Mouse (Mus musculus) macrophage (primary cell): ENCODE data around the gene Nr1d1. TPM values are rescaled to one million over a fixed set of nuclear protein-coding genes. Genes with fewer than 3 reads are reported as not detected.

Experiments
- H3K27ac ChIP-seq: fragments of 350-480 bp; formaldehyde crosslinking; 2 replicates; pipeline ENCODE4 v1.9.0; 2021
- H3K36me3 ChIP-seq: fragments of 350-480 bp; formaldehyde crosslinking; 2 replicates; pipeline ENCODE4 v1.9.0; 2021; ENCODE audit errors: inconsistent target
- H3K4me3 ChIP-seq: fragments of 350-480 bp; formaldehyde crosslinking; 2 replicates; pipeline ENCODE4 v1.9.0; 2021; ENCODE audit errors: inconsistent target
- H3K79me2 ChIP-seq: fragments of 350-480 bp; formaldehyde crosslinking; 2 replicates; pipeline ENCODE4 v1.9.0; 2021; ENCODE audit errors: inconsistent target
- WGBS: methylation state at CpG from one replicate; pipeline ENCODE4 v1.1.7; 2026; ENCODE audit warnings: inconsistent platforms; ENCODE audit not compliant: missing documents; 5-methylcytosine and 5-hydroxymethylcytosine counted together
- polyA plus RNA-seq: library from polyadenylated mRNA; stranded (reverse); fragments of 250-400 nt; gene quantifications from 3 replicates; pipeline ENCODE4 v1.2.4, GENCODE M21; 2018; ENCODE audit warnings: inconsistent platforms

The Nr1d1 gene
- polyA plus RNA-seq, 1 experiment from 2014 or later = 7.6 TPM

GRCm38 (mm10) chr11:98783236-98783696 is 8.1 kb upstream of the Nr1d1 start:
- Histone ChIP-seq H3K4me3 (no peak overlapping the region), H3K36me3 (no peaks in the 10 kb centered on the region), H3K27ac (peak overlapping the region; percentile 86), H3K79me2 (no peaks in the 10 kb centered on the region)
- 0% methylated on average over 20 of the region's 20 CpGs for whole genome bisulfite sequencing

DNA sequence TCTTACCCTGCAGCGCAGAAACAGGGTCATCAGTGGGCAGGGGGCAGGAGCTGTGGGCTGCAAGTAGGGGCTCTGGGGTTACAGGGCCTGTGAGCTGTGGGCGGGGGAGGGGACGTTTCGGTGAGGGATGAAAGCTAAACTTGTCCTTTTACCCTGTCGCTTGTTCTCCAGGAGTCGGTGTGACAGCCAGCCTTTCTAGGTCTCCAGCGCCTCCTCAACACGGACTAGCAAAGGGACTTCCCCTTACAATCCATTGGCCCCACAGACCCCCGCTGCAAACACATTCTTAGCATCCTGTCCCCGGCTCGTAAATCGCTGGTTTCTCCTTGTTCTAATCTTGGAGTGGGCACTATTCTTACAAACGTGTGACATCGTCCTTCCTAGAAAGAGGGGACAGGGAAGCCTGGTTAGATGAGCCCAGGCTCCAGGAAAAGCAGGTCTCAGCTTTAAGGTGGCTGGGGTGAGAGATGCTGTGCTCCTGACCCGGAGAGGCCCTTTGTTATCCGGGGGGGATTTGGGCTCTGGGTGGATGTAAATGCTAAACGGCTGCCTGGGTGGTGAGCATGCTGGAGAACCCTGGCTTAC is 7.6 kb upstream of the Nr1d1 start:
- Histone ChIP-seq H3K79me2 (no peaks in the 10 kb centered on the region), H3K4me3 (no peak overlapping the region), H3K36me3 (no peaks in the 10 kb centered on the region), H3K27ac (peak overlapping the region; percentile 86)
- 13% methylated on average over 17 of the region's 17 CpGs for WGBS

DNA sequence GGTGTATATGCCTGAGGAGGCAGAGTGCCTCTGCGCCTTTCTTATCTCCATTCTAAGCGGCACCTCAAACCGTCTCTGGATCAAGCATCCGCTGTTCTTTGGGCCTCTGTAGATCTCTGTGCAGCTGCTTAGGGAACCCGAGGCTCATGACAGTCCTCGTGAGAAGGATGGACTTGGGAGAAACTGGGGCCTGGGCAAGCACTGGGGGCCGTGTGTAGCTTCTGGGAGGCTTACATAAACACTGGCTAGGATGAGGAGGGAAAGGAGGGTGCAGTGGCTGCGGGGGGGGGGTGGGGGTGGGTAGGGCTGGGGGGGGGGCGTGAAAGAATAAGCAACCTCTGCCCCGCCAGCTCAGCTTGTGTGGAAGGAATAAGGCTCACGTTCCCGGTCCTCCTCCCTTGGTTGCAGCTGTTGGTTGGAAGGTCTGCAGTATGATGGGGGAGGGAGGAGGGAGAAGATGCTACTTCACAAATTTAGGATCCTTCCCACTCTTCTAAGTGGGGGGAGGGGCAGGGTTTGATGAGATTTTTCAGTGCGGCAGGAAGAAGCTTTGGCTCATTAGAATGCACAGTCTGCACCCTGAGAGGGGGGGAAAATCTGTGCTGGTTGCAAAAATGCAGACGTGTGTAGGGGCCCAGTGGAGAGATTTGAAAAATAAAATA is 6.8 kb upstream of the Nr1d1 start:
- Histone ChIP-seq H3K36me3 (no peaks in the 10 kb centered on the region), H3K79me2 (no peaks in the 10 kb centered on the region), H3K27ac (peak overlapping the region; percentile 86), H3K4me3 (no peak overlapping the region)
- WGBS = 72% methylated on average over 12 of the region's 14 CpGs

GRCm38 (mm10) chr11:98777888-98778287 is 2.8 kb upstream of the Nr1d1 start:
- Histone ChIP-seq H3K27ac (no peak overlapping the region), H3K36me3 (no peaks in the 10 kb centered on the region), H3K79me2 (no peaks in the 10 kb centered on the region), H3K4me3 (no peak overlapping the region)

- H3K27ac ChIP-seq = peak overlapping the region; percentile 93
Measured at GRCm38 (mm10) chr11:98776843-98777590, 1.9 kb upstream of the Nr1d1 start.

GRCm38 (mm10) chr11:98776052-98776764 is 1.1 kb upstream of the Nr1d1 start:
- H3K79me2 ChIP-seq = no peaks in the 10 kb centered on the region
- WGBS = 36% methylated on average over 12 of the region's 12 CpGs
- H3K4me3 ChIP-seq = peak overlapping the region; percentile 73; the same call in 1 of the 2 replicates
- H3K27ac ChIP-seq = peak overlapping the region; percentile 93
- H3K36me3 ChIP-seq = 0 out of 2 replicates have a peak, but pooled peaks cover 5% of the 10 kb centered on the region

More at GRCm38 (mm10) chr11:98776843-98777590, 1.9 kb upstream of the Nr1d1 start:
- 33% methylated on average over 7 of the region's 9 CpGs for WGBS
- no peaks in the 10 kb centered on the region for H3K79me2 ChIP-seq
- H3K36me3 ChIP-seq = no peaks in the 10 kb centered on the region
- H3K4me3 ChIP-seq = no peak overlapping the region

GRCm38 (mm10) chr11:98775348-98776051 is 367 bp upstream of the Nr1d1 start:
- Histone ChIP-seq H3K36me3 (peaks cover 8% of the 10 kb centered on the region; the same call in 1 of the 2 replicates), H3K27ac (peak overlapping the region; percentile 93), H3K79me2 (no peaks in the 10 kb centered on the region), H3K4me3 (peak overlapping the region; percentile 73)
- 0% methylated on average over 15 of the region's 15 CpGs for WGBS

- Histone ChIP-seq H3K36me3 (peaks cover 22% of the 10 kb centered on the region), H3K27ac (peak overlapping the region; percentile 93), H3K4me3 (peak overlapping the region; percentile 73), H3K79me2 (no peaks in the 10 kb centered on the region)
- 2% methylated on average over 35 of the region's 37 CpGs for WGBS
Measured at GRCm38 (mm10) chr11:98773635-98774295, 1.4 kb downstream of the Nr1d1 start.

- H3K36me3 ChIP-seq = peaks cover 22% of the 10 kb centered on the region
- 66% methylated on average over 8 of the region's 8 CpGs for WGBS
- H3K27ac ChIP-seq = 0 out of 2 replicates have a peak overlapping the region, but pooled peaks have one; percentile 39
- no peak overlapping the region for H3K4me3 ChIP-seq
- H3K79me2 ChIP-seq = no peaks in the 10 kb centered on the region
Measured at GRCm38 (mm10) chr11:98772667-98773171, 2.4 kb downstream of the Nr1d1 start.

GRCm38 (mm10) chr11:98771844-98772525 is 3.1 kb downstream of the Nr1d1 start:
- Histone ChIP-seq H3K27ac (no peak overlapping the region), H3K79me2 (no peaks in the 10 kb centered on the region), H3K4me3 (no peak overlapping the region), H3K36me3 (peaks cover 22% of the 10 kb centered on the region)
- 88% methylated on average over 10 of the region's 11 CpGs for WGBS

DNA sequence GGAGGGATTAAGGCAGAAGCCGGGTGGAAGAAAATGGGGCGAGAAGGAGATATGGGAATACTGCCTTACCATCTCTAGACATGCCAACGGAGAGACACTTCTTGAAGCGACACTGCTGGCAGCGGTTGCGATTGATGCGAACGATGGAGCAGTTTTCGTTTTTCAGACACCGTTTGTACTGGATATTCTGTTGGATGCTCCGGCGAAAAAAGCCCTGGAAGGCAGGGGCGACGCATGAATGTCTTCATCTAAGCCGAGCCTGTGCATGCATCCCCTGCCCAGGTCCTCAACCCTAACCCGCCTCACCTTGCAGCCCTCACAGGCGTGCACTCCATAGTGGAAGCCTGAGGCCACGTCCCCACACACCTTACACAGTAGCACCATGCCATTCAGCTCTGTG is 4.0 kb downstream of the Nr1d1 start:
- H3K79me2 ChIP-seq = no peaks in the 10 kb centered on the region
- H3K4me3 ChIP-seq = no peak overlapping the region
- no peak overlapping the region for H3K27ac ChIP-seq
- 96% methylated on average over 18 of the region's 18 CpGs for WGBS
- H3K36me3 ChIP-seq = peaks cover 22% of the 10 kb centered on the region

GRCm38 (mm10) chr11:98770096-98770975 is 4.8 kb downstream of the Nr1d1 start:
- WGBS = 93% methylated on average over 20 of the region's 26 CpGs
- Histone ChIP-seq H3K79me2 (no peaks in the 10 kb centered on the region), H3K4me3 (no peak overlapping the region), H3K36me3 (peaks cover 22% of the 10 kb centered on the region), H3K27ac (no peak overlapping the region)
